Mouse (Mus musculus) lung, postnatal 0 days (tissue): ENCODE measurements around the gene Arhgap5. TPM values are rescaled to one million over a fixed set of nuclear protein-coding genes. Genes with fewer than 3 reads are reported as not detected.

ENCODE experiments used
- ATAC-seq: fragments of 200-750 bp; cut with Nextera tagmentation; 2 replicates; pipeline ENCODE4 v1.8.0; 2017; ENCODE audit warnings: moderate library complexity
- DNase-seq: peaks from one replicate; pipeline ENCODE4 v3.0.0-alpha.2; 2016; ENCODE audit warnings: low spot score
- H3K27ac ChIP-seq: fragments of 300-500 bp; sonication (generic); 2 replicates; pipeline ENCODE4 v1.5.1; 2014; ENCODE audit warnings: antibody characterized with exemption, mild to moderate bottlenecking, low read length, mixed read lengths
- H3K27me3 ChIP-seq: fragments of 300-500 bp; sonication (generic); replicated peaks from 2 replicates; pipeline ENCODE4 v1.6.1; 2014; ENCODE audit warnings: low read length, mixed read lengths; ENCODE audit not compliant: insufficient read depth
- H3K36me3 ChIP-seq: fragments of 300-500 bp; sonication (generic); 2 replicates; pipeline ENCODE4 v1.6.1; 2014; ENCODE audit warnings: low read length, mixed read lengths; ENCODE audit not compliant: insufficient read depth
- H3K4me1 ChIP-seq: fragments of 300-500 bp; sonication (generic); 2 replicates; pipeline ENCODE4 v1.6.1; 2014; ENCODE audit warnings: antibody characterized with exemption, low read depth, low read length, mixed read lengths; ENCODE audit not compliant: insufficient read depth
- H3K4me2 ChIP-seq: fragments of 300-500 bp; sonication (generic); replicated peaks from 2 replicates; pipeline ENCODE4 v1.6.1; 2014; ENCODE audit warnings: low read depth, mild to moderate bottlenecking, low read length, moderate library complexity, mixed read lengths
- H3K4me3 ChIP-seq: fragments of 300-500 bp; sonication (generic); 2 replicates; pipeline ENCODE4 v1.5.1; 2014; ENCODE audit warnings: low read depth, low read length
- H3K9ac ChIP-seq: fragments of 300-500 bp; sonication (generic); replicated peaks from 2 replicates; pipeline ENCODE4 v1.6.1; 2014; ENCODE audit warnings: low read depth, mild to moderate bottlenecking
- H3K9me3 ChIP-seq: fragments of 300-500 bp; sonication (generic); 2 replicates; pipeline ENCODE4 v1.6.1; 2016; ENCODE audit warnings: low read length, mixed read lengths
- CTCF ChIP-seq: IDR thresholded peaks from 2 replicates; pipeline ENCODE4 v1.5.1; 2016; ENCODE audit warnings: antibody characterized with exemption, mild to moderate bottlenecking
- EP300 ChIP-seq: IDR thresholded peaks from 2 replicates; pipeline ENCODE4 v1.6.1; 2016; ENCODE audit warnings: antibody characterized with exemption, mild to moderate bottlenecking, control low read depth
- WGBS: fragments of 180-500 bp; shearing (Covaris S2); extraction: QIAGEN DNeasy Blood & Tissue Kit; methylation state at CpG from one replicate; pipeline ENCODE4 v1.1.7; 2014; 5-methylcytosine and 5-hydroxymethylcytosine counted together
- polyA plus RNA-seq: library from polyadenylated mRNA; unstranded; fragments of >200 nt; fragmentation: Nextera tagmentation; extraction: Ambion mirVana; gene quantifications from 2 replicates; pipeline ENCODE4 v1.2.1, GENCODE M21; 2015

Gene Arhgap5
- polyA plus RNA-seq, 1 experiment from 2014 or later = 32.1 TPM

GRCm38 (mm10) chr12:52497209-52497608 lies 6.6 kb upstream of the Arhgap5 start:
- Histone ChIP-seq H3K36me3 (no peaks in the 10 kb centered on the region), H3K9me3 (no peaks in the 10 kb centered on the region), H3K27ac (0 out of 2 replicates have a peak overlapping the region, but pooled peaks have one; percentile 15), H3K4me2 (no peak overlapping the region), H3K4me3 (no peak overlapping the region), H3K9ac (no peak overlapping the region), H3K27me3 (no peaks in the 10 kb centered on the region), H3K4me1 (peaks cover 6% of the 10 kb centered on the region; the same call in 1 of the 2 replicates)
- ATAC-seq = peak; percentile 71
- peak; percentile 56 for DNase-seq
- 46% methylated on average over 3 of the region's 3 CpGs for WGBS
- no peak for TF ChIP-seq CTCF
- TF ChIP-seq EP300 = peak; percentile 37; the same call in 1 of the 2 replicates

GRCm38 (mm10) chr12:52500915-52501833 lies 2.6 kb upstream of the Arhgap5 start:
- DNase-seq (peak; percentile 68), ATAC-seq (no peak)
- Histone ChIP-seq H3K27me3 (no peaks in the 10 kb centered on the region), H3K36me3 (no peaks in the 10 kb centered on the region), H3K27ac (no peak overlapping the region), H3K4me2 (no peak overlapping the region), H3K9me3 (no peaks in the 10 kb centered on the region), H3K9ac (no peak overlapping the region), H3K4me3 (no peak overlapping the region), H3K4me1 (no peaks in the 10 kb centered on the region)
- TF ChIP-seq CTCF (peak; percentile 71), EP300 (no peak)
- WGBS = 58% methylated on average over 8 of the region's 8 CpGs

GRCm38 (mm10) chr12:52502161-52502560 lies 1.6 kb upstream of the Arhgap5 start:
- H3K27me3 ChIP-seq = no peaks in the 10 kb centered on the region
- ATAC-seq (no peak), DNase-seq (no peak)
- no peaks in the 10 kb centered on the region for H3K4me1 ChIP-seq
- H3K36me3 ChIP-seq = no peaks in the 10 kb centered on the region
- no peak overlapping the region for H3K9ac ChIP-seq
- no peak overlapping the region for H3K4me3 ChIP-seq
- no peak overlapping the region for H3K27ac ChIP-seq
- TF ChIP-seq CTCF (no peak), EP300 (no peak)
- H3K4me2 ChIP-seq = no peak overlapping the region
- 57% methylated on average over 3 of the region's 3 CpGs for WGBS
- no peaks in the 10 kb centered on the region for H3K9me3 ChIP-seq

- ATAC-seq = peak; percentile 32
- no peaks in the 10 kb centered on the region for H3K36me3 ChIP-seq
- WGBS = 2% methylated on average over 13 of the region's 13 CpGs
These were observed 679 bp upstream of the Arhgap5 start for GRCm38 (mm10) chr12:52503131-52503455.

GRCm38 (mm10) chr12:52504331-52505181 lies 784 bp downstream of the Arhgap5 start:
- Histone ChIP-seq H3K27me3 (no peaks in the 10 kb centered on the region), H3K9ac (peak overlapping the region; percentile 97), H3K9me3 (no peaks in the 10 kb centered on the region), H3K36me3 (no peaks in the 10 kb centered on the region), H3K4me2 (peak overlapping the region; percentile 59), H3K4me3 (peak overlapping the region; percentile 99), H3K4me1 (no peaks in the 10 kb centered on the region), H3K27ac (peak overlapping the region; percentile 100)
- TF ChIP-seq CTCF (no peak), EP300 (peak; percentile 22; the same call in 1 of the 2 replicates)
- 0% methylated on average over 45 of the region's 78 CpGs for WGBS
- DNase-seq = peak; percentile 70
- ATAC-seq = peak; percentile 3

More at GRCm38 (mm10) chr12:52503131-52503455, 679 bp upstream of the Arhgap5 start:
- H3K27me3 ChIP-seq = no peaks in the 10 kb centered on the region
- H3K4me3 ChIP-seq = peak overlapping the region; percentile 99
- peak overlapping the region; percentile 35 for H3K9ac ChIP-seq
- H3K4me2 ChIP-seq = peak overlapping the region; percentile 59
- H3K27ac ChIP-seq = peak overlapping the region; percentile 100
- H3K9me3 ChIP-seq = no peaks in the 10 kb centered on the region
- DNase-seq = no peak
- no peaks in the 10 kb centered on the region for H3K4me1 ChIP-seq
- TF ChIP-seq EP300 = no peak
- TF ChIP-seq CTCF = no peak

GRCm38 (mm10) chr12:52524699-52525098 lies 20.9 kb downstream of the Arhgap5 start:
- Histone ChIP-seq H3K4me1 (no peaks in the 10 kb centered on the region), H3K27me3 (no peaks in the 10 kb centered on the region), H3K4me3 (no peak overlapping the region), H3K9ac (no peak overlapping the region), H3K4me2 (no peak overlapping the region), H3K27ac (no peak overlapping the region), H3K9me3 (no peaks in the 10 kb centered on the region), H3K36me3 (no peaks in the 10 kb centered on the region)
- DNase-seq (no peak), ATAC-seq (no peak)
- TF ChIP-seq CTCF (no peak), EP300 (no peak)
- 77% methylated on average over 2 of the region's 2 CpGs for WGBS
